Mouse (Mus musculus): ENCODE results near the gene Rab3d.

Gene Rab3d

GRCm38 (mm10) chr9:21943638-21944037, 25.6 kb upstream of the Rab3d start:
- in situ Hi-C loops (cut with MboI; ENCODE audit: low pct_unique_long_range_greater_than_20kb in 1 of 2, low sequenced_read_pairs in 2 of 2, unreplicated experiment in 1 of 2): no loop called here

- in situ Hi-C loops (cut with MboI; ENCODE audit: low pct_unique_long_range_greater_than_20kb in 1 of 2, low sequenced_read_pairs in 2 of 2, unreplicated experiment in 1 of 2): no loop called here
Observed at GRCm38 (mm10) chr9:21943046-21943445, 25.1 kb upstream of the Rab3d start.

GRCm38 (mm10) chr9:21938234-21938855, 20.4 kb upstream of the Rab3d start:
- in situ Hi-C loops (cut with MboI; ENCODE audit: low pct_unique_long_range_greater_than_20kb in 1 of 2, low sequenced_read_pairs in 2 of 2, unreplicated experiment in 1 of 2): no loop called here

DNA sequence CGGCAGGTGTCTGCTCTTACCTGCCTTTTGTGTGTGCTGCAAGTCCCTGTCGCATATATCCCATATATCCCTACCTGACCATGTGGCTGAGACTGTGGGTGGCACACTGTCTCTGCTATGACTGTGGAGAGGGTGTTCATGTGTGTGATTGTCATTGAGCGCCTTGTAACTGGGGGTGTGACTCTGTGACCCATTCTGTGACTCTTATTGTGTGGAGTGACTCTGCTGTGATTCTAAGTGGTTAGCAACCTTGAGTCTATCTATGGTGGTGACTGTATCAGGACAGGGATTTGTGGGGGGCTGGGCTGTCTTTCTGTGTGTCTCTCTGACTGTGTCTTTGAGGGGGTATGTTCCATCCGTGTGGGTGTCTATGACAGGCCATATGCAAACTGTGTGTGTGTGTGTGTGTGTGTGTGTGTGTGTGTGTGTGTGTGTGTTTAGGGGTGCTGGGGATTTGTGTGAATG, 19.8 kb upstream of the Rab3d start:
- in situ Hi-C loops (cut with MboI; ENCODE audit: low pct_unique_long_range_greater_than_20kb in 1 of 2, low sequenced_read_pairs in 2 of 2, unreplicated experiment in 1 of 2): no loop called here

GRCm38 (mm10) chr9:21936692-21937570, 18.9 kb upstream of the Rab3d start, which contains the start of gene Plppr2:
Plppr2 (plus strand) TSS chr9:21937033.
- in situ Hi-C loops (cut with MboI; ENCODE audit: low pct_unique_long_range_greater_than_20kb in 1 of 2, low sequenced_read_pairs in 2 of 2, unreplicated experiment in 1 of 2): no loop called here

- in situ Hi-C loops (cut with MboI; ENCODE audit: low pct_unique_long_range_greater_than_20kb in 1 of 2, low sequenced_read_pairs in 2 of 2, unreplicated experiment in 1 of 2): no loop called here
Observed at GRCm38 (mm10) chr9:21935466-21936131, 17.6 kb upstream of the Rab3d start.

DNA sequence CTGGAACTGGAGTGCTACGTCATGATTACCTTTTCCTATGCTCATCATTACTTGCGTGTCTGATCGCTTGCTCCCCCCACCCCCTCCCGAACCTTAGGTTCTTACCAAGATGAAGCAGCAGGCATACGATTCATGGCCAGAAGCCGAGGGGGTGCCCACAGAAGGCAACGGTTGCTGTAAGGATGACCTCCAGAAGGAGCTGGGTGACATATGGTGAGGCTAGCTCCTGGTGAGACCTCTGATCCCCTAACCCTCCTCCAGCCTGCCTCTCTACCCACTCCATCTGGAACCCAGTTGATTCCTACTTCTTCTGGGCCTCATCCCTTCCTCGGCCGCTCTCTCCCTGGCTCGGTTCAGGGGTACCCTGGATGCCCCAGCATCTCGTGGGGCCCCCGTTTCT, 16.0 kb upstream of the Rab3d start:
- in situ Hi-C loops (cut with MboI; ENCODE audit: low pct_unique_long_range_greater_than_20kb in 1 of 2, low sequenced_read_pairs in 2 of 2, unreplicated experiment in 1 of 2): no loop called here

- in situ Hi-C loops (cut with MboI; ENCODE audit: low pct_unique_long_range_greater_than_20kb in 1 of 2, low sequenced_read_pairs in 2 of 2, unreplicated experiment in 1 of 2): no loop called here
Observed at GRCm38 (mm10) chr9:21932445-21933137, 14.6 kb upstream of the Rab3d start.

- in situ Hi-C loops (cut with MboI; ENCODE audit: low pct_unique_long_range_greater_than_20kb in 1 of 2, low sequenced_read_pairs in 2 of 2, unreplicated experiment in 1 of 2): no loop called here
Observed at GRCm38 (mm10) chr9:21932006-21932405, 14.0 kb upstream of the Rab3d start.

GRCm38 (mm10) chr9:21929208-21929607, 11.2 kb upstream of the Rab3d start:
- in situ Hi-C loops (cut with MboI; ENCODE audit: low pct_unique_long_range_greater_than_20kb in 1 of 2, low sequenced_read_pairs in 2 of 2, unreplicated experiment in 1 of 2): no loop called here

GRCm38 (mm10) chr9:21927208-21927753, 9.3 kb upstream of the Rab3d start, which contains the start of the genes Ccdc159 and Tmem205:
Ccdc159 (plus strand) TSS chr9:21927471.
Tmem205 (minus strand) TSS chr9:21927556.
- in situ Hi-C loops (cut with MboI; ENCODE audit: low pct_unique_long_range_greater_than_20kb in 1 of 2, low sequenced_read_pairs in 2 of 2, unreplicated experiment in 1 of 2): no loop called here

DNA sequence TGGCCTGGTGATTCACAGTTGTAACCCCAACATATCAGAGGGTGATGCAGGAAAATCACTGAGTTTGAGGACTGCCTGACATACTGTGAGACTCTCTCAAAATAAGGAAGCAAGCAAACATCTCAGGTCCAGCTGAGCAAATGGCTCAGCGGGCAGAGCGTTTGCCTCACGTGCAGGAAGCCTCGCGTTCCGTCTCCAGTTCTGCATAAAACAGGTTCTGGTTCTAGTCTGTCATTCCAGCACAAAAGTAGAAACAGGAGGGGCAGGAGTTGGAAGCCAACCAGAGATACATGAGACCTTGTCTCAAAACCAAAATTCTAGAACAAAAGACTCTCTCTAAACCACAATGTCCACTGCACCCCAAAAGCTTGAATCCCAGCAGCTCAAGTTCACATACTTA, 8.8 kb upstream of the Rab3d start:
- in situ Hi-C loops (cut with MboI; ENCODE audit: low pct_unique_long_range_greater_than_20kb in 1 of 2, low sequenced_read_pairs in 2 of 2, unreplicated experiment in 1 of 2): no loop called here

GRCm38 (mm10) chr9:21926155-21926554, 8.2 kb upstream of the Rab3d start:
- in situ Hi-C loops (cut with MboI; ENCODE audit: low pct_unique_long_range_greater_than_20kb in 1 of 2, low sequenced_read_pairs in 2 of 2, unreplicated experiment in 1 of 2): no loop called here

- in situ Hi-C loops (cut with MboI; ENCODE audit: low pct_unique_long_range_greater_than_20kb in 1 of 2, low sequenced_read_pairs in 2 of 2, unreplicated experiment in 1 of 2): no loop called here
Observed at GRCm38 (mm10) chr9:21925506-21925905, 7.5 kb upstream of the Rab3d start.

GRCm38 (mm10) chr9:21925034-21925433, 7.0 kb upstream of the Rab3d start:
- in situ Hi-C loops (cut with MboI; ENCODE audit: low pct_unique_long_range_greater_than_20kb in 1 of 2, low sequenced_read_pairs in 2 of 2, unreplicated experiment in 1 of 2): no loop called here

GRCm38 (mm10) chr9:21924099-21924493, 6.1 kb upstream of the Rab3d start:
- in situ Hi-C loops (cut with MboI; ENCODE audit: low pct_unique_long_range_greater_than_20kb in 1 of 2, low sequenced_read_pairs in 2 of 2, unreplicated experiment in 1 of 2): no loop called here

DNA sequence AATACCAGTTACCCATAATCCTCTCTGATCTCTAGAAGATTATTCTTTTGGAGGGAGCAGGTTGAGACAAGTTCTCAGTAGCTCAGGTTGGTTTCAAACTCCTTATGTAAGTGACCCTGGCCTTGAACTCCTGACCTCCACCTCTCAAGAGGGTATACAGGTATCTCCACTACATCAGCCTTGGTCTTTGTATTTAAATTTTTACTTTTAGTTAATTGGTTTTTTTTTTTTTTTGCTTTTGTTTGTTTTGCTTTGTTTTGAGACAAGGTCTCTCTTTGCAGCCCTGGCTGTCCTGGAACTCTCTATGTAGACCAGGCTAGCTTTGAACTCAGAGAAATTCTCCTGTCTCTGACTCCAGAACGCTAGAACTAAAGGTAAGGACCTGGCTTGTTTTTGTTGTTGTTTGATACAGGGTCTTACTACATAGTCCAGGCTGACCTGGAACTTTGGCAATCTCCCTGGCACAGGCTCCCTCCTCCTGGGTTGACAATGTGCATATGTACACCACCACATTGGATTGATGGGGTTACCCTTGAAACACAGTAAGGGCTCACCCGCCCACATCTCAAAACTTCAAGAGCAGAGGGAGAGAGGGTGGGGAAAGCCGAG, 5.6 kb upstream of the Rab3d start:
- in situ Hi-C loops (cut with MboI; ENCODE audit: low pct_unique_long_range_greater_than_20kb in 1 of 2, low sequenced_read_pairs in 2 of 2, unreplicated experiment in 1 of 2): no loop called here

DNA sequence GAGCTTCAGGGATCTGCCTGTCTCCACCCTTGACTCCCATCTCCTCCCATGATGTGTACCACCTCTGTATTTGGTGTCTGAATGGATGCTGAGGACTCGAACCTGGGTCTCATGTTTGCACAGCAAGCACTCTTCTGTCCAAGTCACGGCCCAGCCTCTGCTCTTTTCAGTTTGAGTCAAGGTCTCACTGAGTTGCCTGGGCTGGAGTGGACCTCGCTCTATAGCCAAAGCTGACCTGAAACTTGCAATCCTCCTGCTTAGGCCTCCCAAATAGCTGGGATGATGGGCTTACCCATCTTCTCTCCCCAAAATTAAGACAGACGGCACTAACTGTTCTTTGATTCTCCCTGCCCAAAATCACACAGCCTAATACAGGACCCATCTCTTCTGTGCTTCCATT, 5.0 kb upstream of the Rab3d start:
- in situ Hi-C loops (cut with MboI; ENCODE audit: low pct_unique_long_range_greater_than_20kb in 1 of 2, low sequenced_read_pairs in 2 of 2, unreplicated experiment in 1 of 2): no loop called here
